12 mouse cellular contexts compared by ENCODE assay signal in genomic region chr11:90722304-90722703, GRCm38 (mm10).
"Had no signal": no experiment of that assay in that cellular context is flagged by ENCODE, and none has a peak within 500 bp of the region (broad histone marks: within the 10 kb centered on the region; RNA-seq: fewer than 3 reads in every experiment).

No protein-coding gene starts in this region.

- H3K9me3 ChIP-seq: limb, embryonic 12.5 days; lung, embryonic 15.5 days had no signal

- H3K36me3 ChIP-seq: limb, embryonic 12.5 days; lung, embryonic 15.5 days had no signal

- ATAC-seq: inflammation-experienced regulatory T-cells, adult 6 months; intestine, postnatal 0 days had no signal

- H3K9ac ChIP-seq: limb, embryonic 12.5 days; lung, embryonic 15.5 days had no signal

- H3K4me1 ChIP-seq: limb, embryonic 12.5 days; lung, embryonic 15.5 days had no signal

- DNase-seq: kidney, adult 8-10 months; kidney, postnatal 36 days; liver; right cerebral cortex, adult 18-20 months; right cerebral cortex, postnatal 25 days; thymus, postnatal 4 days had no signal

- H3K4me2 ChIP-seq: limb, embryonic 12.5 days; lung, embryonic 15.5 days had no signal

- H3K27me3 ChIP-seq: limb, embryonic 12.5 days; lung, embryonic 15.5 days had no signal

- H3K4me3 ChIP-seq: layer of hippocampus, adult 2 months; limb, embryonic 12.5 days; lung, embryonic 15.5 days; myocyte had no signal

- H3K27ac ChIP-seq: layer of hippocampus, adult 2 months; limb, embryonic 12.5 days; lung, embryonic 15.5 days had no signal
